Mouse (Mus musculus): ENCODE results near the gene Nxph3. TPM values are rescaled to one million over a fixed set of nuclear protein-coding genes. Genes with fewer than 3 reads are reported as not detected.

Gene Nxph3
- total and polyA plus RNA-seq, 3 experiments, result 0.17 TPM; not detected in 2

DNA sequence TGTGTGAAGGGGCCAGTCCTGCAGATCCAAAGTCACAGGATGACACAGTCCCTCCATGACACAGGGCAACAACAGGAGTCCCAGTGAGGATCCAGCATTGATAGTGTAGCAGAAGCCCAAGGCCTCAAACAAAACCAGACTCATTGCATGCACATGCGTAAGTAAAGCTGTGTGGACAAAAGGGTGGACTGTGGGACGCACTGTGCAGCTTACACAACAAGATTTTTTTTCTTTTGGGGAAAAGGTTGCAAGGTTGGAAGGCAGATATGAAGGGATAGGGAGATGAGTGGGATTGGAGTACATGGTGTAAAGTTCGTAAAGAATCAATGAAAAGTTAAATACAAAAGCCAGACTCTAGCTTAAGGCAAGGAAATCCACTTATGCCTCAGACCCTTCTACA lies 52.2 kb downstream of the Nxph3 start:
- no peak overlapping the region for H3K9ac ChIP-seq (ENCODE audit: insufficient read depth, low read depth)
- no peak for DNase-seq (ENCODE audit: extremely low read depth)
- no peak overlapping the region for H3K27ac ChIP-seq (ENCODE audit: insufficient read depth, low read depth)
- peaks cover 3 to 41% of the 10 kb centered on the region in 2 experiments for H3K36me3 ChIP-seq (replicated peaks in 1 of 2; ENCODE audit: control insufficient read depth in 1 of 2, insufficient read depth in 1 of 2, low read length in 1 of 2)
- dilution Hi-C loops (cut with MboI; ENCODE audit: extremely low pct_ligation_motif_present, extremely low pct_unique_long_range_greater_than_20kb, low sequenced_read_pairs) (no loop called here), in situ Hi-C loops (cut with MboI; ENCODE audit: low pct_ligation_motif_present, low pct_unique_long_range_greater_than_20kb, low sequenced_read_pairs) (no loop called here)
- TF ChIP-seq MXI1 (IDR thresholded peaks at IDR 0.05; ENCODE audit: low read depth, low read length), result no peak
- H3K4me3 ChIP-seq (replicated peaks in 1 of 3; ENCODE audit: low read depth in 2 of 3, low read length in 2 of 3, poor library complexity in 1 of 3), result no peak overlapping the region
- H3K4me1 ChIP-seq (ENCODE audit: control insufficient read depth in 1 of 2, insufficient read depth in 2 of 2), result peaks cover 0 to 13% of the 10 kb centered on the region in 2 experiments; a peak in 1 of 4 replicates
- H3K4me2 ChIP-seq (ENCODE audit: insufficient read depth, low read depth, poor library complexity, severe bottlenecking), result no peak overlapping the region
- no peaks in the 10 kb centered on the region for H3K27me3 ChIP-seq (replicated peaks)
- peaks cover 4% of the 10 kb centered on the region for H3K79me2 ChIP-seq (replicated peaks; ENCODE audit: control insufficient read depth, extremely low read depth, insufficient read depth, poor library complexity, severe bottlenecking)
- no peaks in the 10 kb centered on the region for H3K9me3 ChIP-seq (replicated peaks; ENCODE audit: low read length)

DNA sequence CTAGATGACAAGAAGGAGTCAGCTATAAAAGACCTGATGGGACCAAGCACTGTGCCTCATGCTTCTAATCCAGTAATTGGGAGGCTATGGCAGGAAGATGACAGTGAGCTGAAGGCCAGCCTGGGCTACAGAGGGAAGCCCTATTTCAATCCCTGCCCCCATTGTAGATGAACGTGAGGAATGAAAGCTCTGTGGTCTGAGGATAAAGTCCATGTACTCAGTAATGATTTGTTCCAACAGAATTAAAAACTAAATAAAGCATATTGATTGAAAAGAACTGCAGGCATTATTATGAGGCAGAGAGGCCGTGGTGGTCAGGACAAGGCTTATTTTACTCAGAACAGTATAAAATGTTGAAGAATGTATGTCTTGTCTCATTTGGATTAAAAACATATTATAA lies 53.5 kb downstream of the Nxph3 start:
- peaks cover 8% of the 10 kb centered on the region for H3K79me2 ChIP-seq (replicated peaks; ENCODE audit: control insufficient read depth, extremely low read depth, insufficient read depth, poor library complexity, severe bottlenecking)
- H3K9ac ChIP-seq (ENCODE audit: insufficient read depth, low read depth), result no peak overlapping the region
- no peak overlapping the region for H3K4me3 ChIP-seq (replicated peaks in 1 of 3; ENCODE audit: low read depth in 2 of 3, low read length in 2 of 3, poor library complexity in 1 of 3)
- TF ChIP-seq ETS1 (conservative IDR thresholded peaks at IDR 0.05; ENCODE audit: low read depth, low read length) (no peak), POLR2AphosphoS2 (IDR thresholded peaks at IDR 0.05; ENCODE audit: low read depth, low read length) (no peak), MAFK (IDR thresholded peaks at IDR 0.05; ENCODE audit: insufficient replicate concordance, low read length) (no peak), MAZ (IDR thresholded peaks at IDR 0.05; ENCODE audit: low read depth, low read length) (no peak), POLR2A (IDR thresholded peaks at IDR 0.05; ENCODE audit: low read depth, low read length) (no peak), SMC3 (IDR thresholded peaks at IDR 0.05; ENCODE audit: low read depth, low read length) (no peak)
- peaks cover 0 to 37% of the 10 kb centered on the region in 2 experiments for H3K36me3 ChIP-seq (replicated peaks in 1 of 2; ENCODE audit: control insufficient read depth in 1 of 2, insufficient read depth in 1 of 2, low read length in 1 of 2)
- no peak for DNase-seq (ENCODE audit: extremely low read depth)
- H3K27me3 ChIP-seq (replicated peaks), result no peaks in the 10 kb centered on the region
- H3K9me3 ChIP-seq (replicated peaks; ENCODE audit: low read length), result no peaks in the 10 kb centered on the region
- no peak overlapping the region for H3K27ac ChIP-seq (ENCODE audit: insufficient read depth, low read depth)
- no peak overlapping the region for H3K4me2 ChIP-seq (ENCODE audit: insufficient read depth, low read depth, poor library complexity, severe bottlenecking)
- dilution Hi-C loops (cut with MboI; ENCODE audit: extremely low pct_ligation_motif_present, extremely low pct_unique_long_range_greater_than_20kb, low sequenced_read_pairs) (no loop called here), in situ Hi-C loops (cut with MboI; ENCODE audit: low pct_ligation_motif_present, low pct_unique_long_range_greater_than_20kb, low sequenced_read_pairs) (no loop called here)
- peaks cover 0 to 13% of the 10 kb centered on the region in 2 experiments; a peak in 1 of 4 replicates for H3K4me1 ChIP-seq (ENCODE audit: control insufficient read depth in 1 of 2, insufficient read depth in 2 of 2)

Other genes starting within 250 kb of the Nxph3 start
- 59.5 and 60.3 TPM in 2 replicates for gene Kat7, start 204.3 kb downstream of the Nxph3 start, total RNA-seq (2012; rRNA removed)
- gene Kat7, start 204.3 kb downstream of the Nxph3 start, total RNA-seq (2014; rRNA removed), result 65.1 and 66.7 TPM in 2 replicates
- 82.0 and 90.2 TPM in 2 replicates for gene Kat7, start 204.3 kb downstream of the Nxph3 start, polyA plus RNA-seq (2012; ENCODE audit: insufficient read length, low read depth)
- 1.5 and 2.2 TPM in 2 replicates for gene Fam117a, start 177.6 kb downstream of the Nxph3 start, total RNA-seq (2012; rRNA removed)
- gene Fam117a, start 177.6 kb downstream of the Nxph3 start, total RNA-seq (2014; rRNA removed), result 0.54 and 0.62 TPM in 2 replicates
- gene Fam117a, start 177.6 kb downstream of the Nxph3 start, polyA plus RNA-seq (2012; ENCODE audit: insufficient read length, low read depth), result 0.91 and 0.98 TPM in 2 replicates
- gene Slc35b1, start 129.9 kb downstream of the Nxph3 start, total RNA-seq (2012; rRNA removed), result 47.0 and 74.9 TPM in 2 replicates
- gene Slc35b1, start 129.9 kb downstream of the Nxph3 start, total RNA-seq (2014; rRNA removed), result 75.1 and 76.4 TPM in 2 replicates
- 119 and 125 TPM in 2 replicates for gene Slc35b1, start 129.9 kb downstream of the Nxph3 start, polyA plus RNA-seq (2012; ENCODE audit: insufficient read length, low read depth)
- gene Spop, start 100.5 kb downstream of the Nxph3 start, total RNA-seq (2012; rRNA removed), result 42.7 and 45.7 TPM in 2 replicates
- 51.9 and 60.6 TPM in 2 replicates for gene Spop, start 100.5 kb downstream of the Nxph3 start, total RNA-seq (2014; rRNA removed)
- gene Spop, start 100.5 kb downstream of the Nxph3 start, polyA plus RNA-seq (2012; ENCODE audit: insufficient read length, low read depth), result 91.8 and 103 TPM in 2 replicates
- not detected in 2 replicates for gene Ngfr, start 73.2 kb upstream of the Nxph3 start, total RNA-seq (2012; rRNA removed)
- not detected in 2 replicates for gene Ngfr, start 73.2 kb upstream of the Nxph3 start, total RNA-seq (2014; rRNA removed)
- gene Ngfr, start 73.2 kb upstream of the Nxph3 start, polyA plus RNA-seq (2012; ENCODE audit: insufficient read length, low read depth), result not detected in 2 replicates
- 512 and 606 TPM in 2 replicates for gene Phb, start 152.4 kb upstream of the Nxph3 start, total RNA-seq (2012; rRNA removed)
- 699 and 784 TPM in 2 replicates for gene Phb, start 152.4 kb upstream of the Nxph3 start, total RNA-seq (2014; rRNA removed)
- gene Phb, start 152.4 kb upstream of the Nxph3 start, polyA plus RNA-seq (2012; ENCODE audit: insufficient read length, low read depth), result 405 and 413 TPM in 2 replicates
- 6.2 and 6.3 TPM in 2 replicates for gene Zfp652, start 198.1 kb upstream of the Nxph3 start, total RNA-seq (2012; rRNA removed)
- 3.0 and 3.5 TPM in 2 replicates for gene Zfp652, start 198.1 kb upstream of the Nxph3 start, total RNA-seq (2014; rRNA removed)
- gene Zfp652, start 198.1 kb upstream of the Nxph3 start, polyA plus RNA-seq (2012; ENCODE audit: insufficient read length, low read depth), result 9.4 and 9.8 TPM in 2 replicates
- 0.38 TPM in 2 replicates for gene B130006D01Rik, start 209.0 kb upstream of the Nxph3 start, total RNA-seq (2012; rRNA removed)
- 0.15 and 0.23 TPM in 2 replicates for gene B130006D01Rik, start 209.0 kb upstream of the Nxph3 start, total RNA-seq (2014; rRNA removed)
- 0.10 TPM in 1 of 2 replicates, not detected in the other for gene B130006D01Rik, start 209.0 kb upstream of the Nxph3 start, polyA plus RNA-seq (2012; ENCODE audit: insufficient read length, low read depth)

Data from CH12.LX (cell line).